Mouse (Mus musculus) embryonic facial prominence, embryonic 14.5 days (tissue): ENCODE measurements around the gene Frmpd3. TPM values are rescaled to one million over a fixed set of nuclear protein-coding genes. Genes with fewer than 3 reads are reported as not detected.
"Not testable (repeated sequence)": the region's sequence is repeated elsewhere in the genome, so short reads cannot be mapped to it uniquely, and the experiment has no call there.

Experiments
- ATAC-seq: fragments of 200-750 bp; cut with Nextera tagmentation; 2 replicates; pipeline ENCODE4 v1.8.0; 2017; ENCODE audit warnings: low read depth, moderate number of reproducible peaks, moderate TSS enrichment
- DNase-seq: peaks from one replicate; pipeline ENCODE4 v3.0.0-alpha.2; 2015; ENCODE audit warnings: low spot score
- H3K27ac ChIP-seq: fragments of 300-500 bp; sonication (generic); replicated peaks from 2 replicates; pipeline ENCODE4 v1.5.1; 2014; ENCODE audit warnings: low read depth, mild to moderate bottlenecking, low read length, moderate library complexity
- H3K27me3 ChIP-seq: fragments of 300-500 bp; sonication (generic); replicated peaks from 2 replicates; pipeline ENCODE4 v1.6.1; 2014; ENCODE audit warnings: low read length; ENCODE audit not compliant: control insufficient read depth, insufficient read depth
- H3K36me3 ChIP-seq: fragments of 300-500 bp; sonication (generic); 2 replicates; pipeline ENCODE4 v1.6.1; 2014; ENCODE audit warnings: low read length, mixed read lengths; ENCODE audit not compliant: control insufficient read depth, insufficient read depth
- H3K4me1 ChIP-seq: fragments of 300-500 bp; sonication (generic); 2 replicates; pipeline ENCODE4 v1.6.1; 2014; ENCODE audit warnings: antibody characterized with exemption, low read length; ENCODE audit not compliant: control insufficient read depth, insufficient read depth
- H3K4me2 ChIP-seq: fragments of 300-500 bp; sonication (generic); 2 replicates; pipeline ENCODE4 v1.6.1; 2014; ENCODE audit warnings: low read depth, mild to moderate bottlenecking, low read length, moderate library complexity, mixed read lengths
- H3K4me3 ChIP-seq: fragments of 300-500 bp; sonication (generic); 2 replicates; pipeline ENCODE4 v1.5.1; 2014; ENCODE audit warnings: low read depth, mild to moderate bottlenecking, low read length
- H3K9ac ChIP-seq: fragments of 300-500 bp; sonication (generic); 2 replicates; pipeline ENCODE4 v1.6.1; 2014; ENCODE audit warnings: low read depth, mild to moderate bottlenecking, low read length, moderate library complexity, mixed read lengths
- H3K9me3 ChIP-seq: fragments of 300-500 bp; sonication (generic); 2 replicates; pipeline ENCODE4 v1.6.1; 2016; ENCODE audit warnings: low read length; ENCODE audit not compliant: control insufficient read depth
- WGBS: fragments of 180-500 bp; shearing (Covaris S2); extraction: QIAGEN DNeasy Blood & Tissue Kit; methylation state at CpG from one replicate; pipeline ENCODE4 v1.1.7; 2014; 5-methylcytosine and 5-hydroxymethylcytosine counted together
- polyA plus RNA-seq: library from polyadenylated mRNA; unstranded; fragments of >200 nt; fragmentation: Nextera tagmentation; extraction: Ambion mirVana; gene quantifications from 2 replicates; pipeline ENCODE4 v1.2.1, GENCODE M21; 2014

The Frmpd3 gene
- 0.10 and 0.22 TPM in 2 replicates for polyA plus RNA-seq

- ATAC-seq (peak; percentile 70), DNase-seq (peak; percentile 11)
- no peaks in the 10 kb centered on the region for H3K9me3 ChIP-seq
- H3K36me3 ChIP-seq, result no peaks in the 10 kb centered on the region
- peaks cover 39% of the 10 kb centered on the region for H3K27me3 ChIP-seq
- WGBS, result 21% methylated on average over 22 of the region's 24 CpGs
- H3K4me2 ChIP-seq, result peak within 1 kb of the TSS; percentile 68
- H3K4me3 ChIP-seq, result peak within 1 kb of the TSS; percentile 37
- no peak within 1 kb of the TSS for H3K27ac ChIP-seq
- no peaks in the 10 kb centered on the region for H3K4me1 ChIP-seq
- H3K9ac ChIP-seq, result peak within 1 kb of the TSS; percentile 54
These were observed at the start of gene Frmpd3 for GRCm38 (mm10) chrX:140341656-140342392. Gene Frmpd3, plus strand, starts transcription at chrX:140342263.

- no peaks in the 10 kb centered on the region for H3K36me3 ChIP-seq
- no peaks in the 10 kb centered on the region for H3K4me1 ChIP-seq
- no peaks in the 10 kb centered on the region for H3K9me3 ChIP-seq
- H3K4me3 ChIP-seq, result no peak overlapping the region
- peaks cover 15% of the 10 kb centered on the region for H3K27me3 ChIP-seq
- H3K4me2 ChIP-seq, result no peak overlapping the region
- no peak overlapping the region for H3K27ac ChIP-seq
- ATAC-seq (no peak), DNase-seq (peak; percentile 60)
- no peak overlapping the region for H3K9ac ChIP-seq
- WGBS, result 57% methylated on average over 4 of the region's 4 CpGs
These were observed 38.3 kb upstream of the Frmpd3 start for GRCm38 (mm10) chrX:140303731-140304130.

DNA sequence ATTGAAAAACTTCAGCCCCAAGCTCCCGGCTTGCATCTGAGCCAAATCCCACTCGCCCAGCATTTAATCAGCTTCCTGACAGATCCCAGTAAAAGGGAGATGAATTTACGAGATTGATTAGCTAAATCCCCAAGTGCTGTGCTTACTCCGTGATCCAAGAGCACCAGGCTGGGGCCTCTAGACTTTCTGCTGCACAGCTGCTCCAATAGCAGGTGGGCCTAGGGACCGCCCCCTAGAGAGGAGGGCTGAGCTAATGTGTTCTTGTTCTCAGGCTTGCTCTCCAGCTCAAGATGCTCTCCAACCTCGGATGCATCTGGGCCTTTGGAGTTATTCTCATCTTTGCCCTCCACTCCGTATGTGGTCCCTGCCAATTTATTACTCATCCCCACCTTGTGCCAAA lies 36.4 kb upstream of the Frmpd3 start:
- no peaks in the 10 kb centered on the region for H3K9me3 ChIP-seq
- peaks cover 15% of the 10 kb centered on the region for H3K27me3 ChIP-seq
- no peak overlapping the region for H3K27ac ChIP-seq
- 62% methylated on average over 7 of the region's 7 CpGs for WGBS
- ATAC-seq, result peak; percentile 26; the same call in 1 of the 2 replicates
- H3K4me2 ChIP-seq, result no peak overlapping the region
- DNase-seq, result peak; percentile 3
- H3K36me3 ChIP-seq, result no peaks in the 10 kb centered on the region
- no peak overlapping the region for H3K9ac ChIP-seq
- H3K4me3 ChIP-seq, result no peak overlapping the region
- no peaks in the 10 kb centered on the region for H3K4me1 ChIP-seq

DNA sequence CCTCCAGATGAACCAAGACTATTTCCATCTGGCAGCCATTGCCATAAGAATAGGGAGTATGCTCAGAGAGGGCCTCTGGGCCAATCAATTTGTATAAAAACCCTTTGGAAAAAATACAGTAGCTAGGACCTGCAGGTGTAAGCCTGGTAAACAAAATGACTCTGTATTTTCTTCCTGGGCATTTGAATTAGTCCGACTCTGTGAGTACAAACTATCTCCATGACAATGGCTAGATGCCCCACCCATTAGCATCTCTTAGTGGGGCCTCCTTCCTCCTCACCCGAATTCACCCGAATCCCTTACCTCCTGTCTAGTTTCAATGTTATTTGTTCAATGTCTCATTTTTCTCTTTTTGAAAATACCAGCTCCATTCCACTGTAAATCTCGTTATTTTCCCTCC lies 24.1 kb upstream of the Frmpd3 start:
- Histone ChIP-seq H3K4me1 (no peaks in the 10 kb centered on the region), H3K9ac (no peak overlapping the region), H3K4me3 (no peak overlapping the region), H3K36me3 (no peaks in the 10 kb centered on the region), H3K27me3 (peaks cover 5% of the 10 kb centered on the region; the same call in 1 of the 2 replicates), H3K27ac (no peak overlapping the region), H3K4me2 (no peak overlapping the region), H3K9me3 (no peaks in the 10 kb centered on the region)
- ATAC-seq, result no peak
- DNase-seq, result no peak
- 77% methylated on average over 4 of the region's 4 CpGs for WGBS

DNA sequence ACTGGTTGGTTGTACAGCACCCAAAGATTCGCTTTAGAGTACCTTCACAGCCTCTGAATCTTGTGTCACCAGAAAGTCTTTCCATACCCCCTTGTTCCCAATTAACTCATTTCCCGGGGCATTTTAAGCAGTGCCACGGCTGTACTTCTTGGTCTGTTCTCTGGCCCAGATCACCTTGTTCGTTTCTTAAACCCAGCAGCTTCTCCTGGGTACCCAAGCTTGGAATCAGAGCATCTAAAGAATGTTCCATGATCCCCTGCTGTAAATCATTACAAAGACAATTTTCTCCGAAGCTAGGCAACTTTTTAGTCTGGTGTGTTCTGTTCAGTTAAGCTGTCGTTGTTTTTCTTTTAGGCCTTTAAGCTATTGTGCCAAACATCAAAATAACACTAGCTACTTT lies 22.9 kb upstream of the Frmpd3 start:
- H3K4me1 ChIP-seq, result no peaks in the 10 kb centered on the region
- H3K4me2 ChIP-seq, result no peak overlapping the region
- H3K36me3 ChIP-seq, result no peaks in the 10 kb centered on the region
- H3K27ac ChIP-seq, result no peak overlapping the region
- no peaks in the 10 kb centered on the region for H3K9me3 ChIP-seq
- peaks cover 5% of the 10 kb centered on the region; the same call in 1 of the 2 replicates for H3K27me3 ChIP-seq
- no peak overlapping the region for H3K4me3 ChIP-seq
- 79% methylated on average over 6 of the region's 6 CpGs for WGBS
- DNase-seq (no peak), ATAC-seq (no peak)
- no peak overlapping the region for H3K9ac ChIP-seq

DNA sequence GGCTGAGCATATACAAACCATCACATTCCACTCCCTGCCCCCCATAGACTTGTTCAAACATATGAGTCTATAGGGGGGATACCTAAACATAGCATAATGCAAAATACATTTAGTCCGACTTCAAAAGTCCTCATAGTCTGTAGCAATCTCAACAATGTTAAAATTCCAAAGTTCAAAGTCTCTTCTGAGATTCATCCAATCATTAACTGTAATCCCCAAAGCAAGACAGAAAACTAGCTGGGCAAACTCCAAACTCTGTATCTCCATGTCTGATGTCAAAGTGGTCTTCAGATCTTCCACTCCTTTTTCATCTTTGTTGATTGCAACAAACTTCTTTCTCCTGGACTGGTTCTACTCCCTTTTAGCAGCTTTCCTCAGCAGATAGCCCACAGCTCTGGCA lies 21.4 kb upstream of the Frmpd3 start:
- H3K36me3 ChIP-seq, ATAC-seq, H3K9me3 ChIP-seq, H3K4me1 ChIP-seq, H3K27me3 ChIP-seq, H3K4me2 ChIP-seq, H3K9ac ChIP-seq, H3K4me3 ChIP-seq, DNase-seq, H3K27ac ChIP-seq: not testable (repeated sequence)
- WGBS, result 86% methylated on average over 1 of the region's 1 CpGs

DNA sequence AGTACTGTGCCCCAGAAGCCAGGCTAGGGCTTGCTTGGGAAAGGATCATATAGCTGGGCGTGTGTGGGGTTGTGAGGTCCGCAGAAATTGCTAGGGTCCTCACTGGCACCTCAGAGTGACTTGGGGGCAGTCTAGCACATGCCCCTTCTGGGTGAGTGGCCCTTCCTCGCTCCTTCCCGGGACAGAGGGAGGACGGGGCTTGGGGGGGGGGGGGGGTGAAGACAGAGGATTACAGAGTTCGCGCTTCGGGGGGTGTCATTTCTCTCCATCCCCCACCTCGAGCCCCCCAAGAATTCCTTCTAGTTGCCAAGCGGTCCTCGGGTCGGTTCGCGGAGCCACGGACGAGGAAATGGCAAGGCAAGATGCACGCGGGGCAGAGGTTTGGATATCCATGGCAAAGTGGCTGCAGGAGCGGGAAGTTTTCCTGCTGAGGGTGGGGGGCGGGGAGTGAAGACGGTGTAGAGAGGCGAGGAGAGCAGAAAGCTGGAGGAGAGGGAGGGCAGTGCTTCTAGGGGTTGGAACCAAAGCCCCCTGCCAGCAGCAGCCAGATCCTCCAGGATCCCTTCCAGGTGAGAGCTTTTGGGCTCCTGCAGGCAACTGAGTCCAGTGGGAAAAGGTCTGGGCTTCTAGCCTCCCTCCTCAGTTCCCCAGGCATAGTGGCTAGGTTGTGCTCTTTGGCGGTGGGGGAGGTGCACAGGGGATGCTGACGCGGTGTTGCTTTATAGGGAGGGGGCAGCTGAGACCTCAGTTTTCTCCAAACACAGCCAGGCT lies 515 bp downstream of the Frmpd3 start:
- Histone ChIP-seq H3K4me1 (no peaks in the 10 kb centered on the region), H3K27me3 (peaks cover 39% of the 10 kb centered on the region), H3K4me2 (peak overlapping the region; percentile 68), H3K27ac (no peak overlapping the region), H3K9ac (peak overlapping the region; percentile 54), H3K9me3 (no peaks in the 10 kb centered on the region), H3K4me3 (peak overlapping the region; percentile 37), H3K36me3 (no peaks in the 10 kb centered on the region)
- 21% methylated on average over 19 of the region's 25 CpGs for WGBS
- ATAC-seq (no peak), DNase-seq (no peak)

DNA sequence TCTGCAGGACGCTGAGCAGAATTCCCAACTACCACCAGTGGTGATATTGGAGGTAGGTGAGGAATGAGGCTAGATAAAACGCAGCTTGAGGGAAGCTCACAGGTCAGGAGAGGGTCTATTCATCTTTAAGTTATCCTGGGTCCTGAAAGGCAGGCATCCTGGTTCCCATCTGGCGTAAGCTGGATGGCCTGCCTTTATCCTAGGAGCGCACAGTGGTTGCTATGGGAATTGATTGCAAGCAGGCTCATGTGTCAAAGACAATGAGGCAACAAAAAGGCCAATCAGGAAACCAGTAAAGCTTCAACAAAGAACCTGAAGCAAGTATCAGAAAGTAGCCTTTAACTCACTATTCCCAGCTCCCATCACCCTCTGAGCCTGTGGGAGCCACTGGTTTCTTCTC lies 33.6 kb downstream of the Frmpd3 start:
- 46% methylated on average over 4 of the region's 4 CpGs for WGBS
- ATAC-seq (no peak), DNase-seq (no peak)
- no peaks in the 10 kb centered on the region for H3K9me3 ChIP-seq
- H3K36me3 ChIP-seq, result no peaks in the 10 kb centered on the region
- peaks cover 4% of the 10 kb centered on the region; the same call in 1 of the 2 replicates for H3K27me3 ChIP-seq
- H3K4me2 ChIP-seq, result no peak overlapping the region
- no peak overlapping the region for H3K9ac ChIP-seq
- H3K4me3 ChIP-seq, result no peak overlapping the region
- H3K27ac ChIP-seq, result no peak overlapping the region
- no peaks in the 10 kb centered on the region for H3K4me1 ChIP-seq
